Mouse (Mus musculus): ENCODE measurements around the gene Gm42417. TPM values are rescaled to one million over a fixed set of nuclear protein-coding genes. Genes with fewer than 3 reads are reported as not detected.

The Gm42417 gene
- total and polyA plus RNA-seq, 3 experiments: 0.15 TPM; not detected in 2

DNA sequence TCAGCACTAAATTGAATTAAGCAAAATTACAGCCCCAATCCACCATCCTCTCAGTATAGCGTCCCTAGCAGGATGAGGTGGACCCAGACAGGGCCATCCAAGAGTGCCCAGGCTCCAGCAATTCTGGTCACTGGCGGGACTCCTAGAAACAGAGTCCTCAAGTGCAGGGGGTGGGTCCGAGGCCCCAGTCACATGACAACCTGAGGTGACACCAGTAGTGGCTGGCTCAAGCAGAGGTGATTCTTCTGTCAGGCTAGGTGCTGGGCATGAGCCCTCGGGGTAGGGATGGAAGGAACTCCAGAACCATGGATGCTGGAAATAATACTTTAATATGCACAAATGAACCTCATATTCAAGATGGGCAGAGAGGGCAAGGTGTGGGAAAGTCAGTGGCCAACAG, 23.2 kb upstream of the Gm42417 start:
- Histone ChIP-seq H3K4me1 (ENCODE audit: insufficient read depth, low read depth, low read length) (peaks cover 8% of the 10 kb centered on the region; the same call in 1 of the 2 replicates), H3K27me3 (ENCODE audit: insufficient read depth, low read length) (peaks cover 61% of the 10 kb centered on the region)

DNA sequence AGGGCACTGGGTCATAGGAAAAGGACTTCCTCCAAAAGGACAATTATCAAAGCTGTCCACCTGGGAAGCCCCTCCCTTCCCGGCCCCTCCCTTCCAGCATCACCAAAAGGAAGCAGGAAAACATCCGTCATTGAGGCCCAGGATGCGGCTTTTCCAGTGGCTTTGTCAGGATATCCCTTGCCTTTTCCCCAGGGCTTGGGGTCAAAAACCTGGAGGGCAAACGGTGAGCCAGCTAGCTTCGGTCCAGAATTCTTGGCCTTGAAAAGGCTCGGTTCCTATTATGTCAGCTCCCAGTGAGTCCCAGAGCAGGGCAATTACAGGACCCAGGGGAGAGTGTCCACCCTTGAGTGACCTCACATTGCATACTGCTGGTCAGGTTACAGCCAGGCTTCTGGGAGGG, 21.7 kb upstream of the Gm42417 start:
- no peak for TF ChIP-seq GATA1 (IDR thresholded peaks at IDR 0.05; ENCODE audit: borderline replicate concordance, low read length)
- TF ChIP-seq CTCF (IDR thresholded peaks at IDR 0.05; ENCODE audit: low read depth, low read length): no peak
- no peak for TF ChIP-seq TAL1 (conservative IDR thresholded peaks at IDR 0.05; ENCODE audit: low read depth, low read length)
- no peak for TF ChIP-seq POLR2AphosphoS5 (IDR thresholded peaks at IDR 0.05; ENCODE audit: insufficient replicate concordance, low read depth, low read length)
- no peak for TF ChIP-seq GATA2 (IDR thresholded peaks at IDR 0.05; ENCODE audit: borderline replicate concordance, low read depth, low read length)
- Histone ChIP-seq H3K9me3 (replicated peaks) (no peaks in the 10 kb centered on the region), H3K4me1 (ENCODE audit: insufficient read depth, low read depth, low read length) (peaks cover 18% of the 10 kb centered on the region), H3K4me3 (ENCODE audit: low read depth, low read length) (no peak overlapping the region), H3K27me3 (ENCODE audit: insufficient read depth, low read length) (peaks cover 74% of the 10 kb centered on the region), H3K36me3 (replicated peaks) (no peaks in the 10 kb centered on the region)
- ATAC-seq (ENCODE audit: extremely low read depth, insufficient number of reproducible peaks, low FRiP score, poor library complexity, severe bottlenecking) (no peak), DNase-seq (ENCODE audit: low spot score) (no peak)

More for the DNA sequence above, 23.2 kb upstream of the Gm42417 start:
- TF ChIP-seq POLR2AphosphoS5 (IDR thresholded peaks at IDR 0.05; ENCODE audit: insufficient replicate concordance, low read depth, low read length) (no peak), GATA1 (IDR thresholded peaks at IDR 0.05; ENCODE audit: borderline replicate concordance, low read length) (no peak), TAL1 (conservative IDR thresholded peaks at IDR 0.05; ENCODE audit: low read depth, low read length) (no peak), CTCF (IDR thresholded peaks at IDR 0.05; ENCODE audit: low read depth, low read length) (no peak), GATA2 (IDR thresholded peaks at IDR 0.05; ENCODE audit: borderline replicate concordance, low read depth, low read length) (no peak)
- H3K9me3 ChIP-seq (replicated peaks): no peaks in the 10 kb centered on the region
- ATAC-seq (ENCODE audit: extremely low read depth, insufficient number of reproducible peaks, low FRiP score, poor library complexity, severe bottlenecking): no peak
- H3K4me3 ChIP-seq (ENCODE audit: low read depth, low read length): no peak overlapping the region
- H3K36me3 ChIP-seq (replicated peaks): no peaks in the 10 kb centered on the region
- no peak for DNase-seq (ENCODE audit: low spot score)

DNA sequence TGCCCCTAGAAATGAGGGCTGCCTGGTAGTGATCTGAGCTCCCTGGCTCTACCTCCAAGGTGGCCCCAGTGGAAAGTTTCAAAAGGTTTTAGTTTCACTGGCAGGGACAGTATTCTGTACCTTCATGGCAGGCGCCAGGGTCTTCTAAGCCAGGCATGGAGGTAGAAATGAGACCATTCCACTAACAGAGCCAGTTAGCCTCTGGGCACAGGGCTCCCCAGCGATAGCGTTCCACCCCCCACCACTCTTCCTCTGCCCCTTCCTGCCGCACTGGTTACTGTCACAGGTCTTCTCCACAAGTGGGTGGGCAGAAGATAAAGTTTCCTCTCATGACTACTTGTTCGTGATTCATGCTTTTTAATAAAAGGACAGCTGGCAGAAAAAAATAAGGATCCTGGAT, 20.7 kb upstream of the Gm42417 start:
- H3K4me3 ChIP-seq (ENCODE audit: low read depth, low read length): no peak overlapping the region
- H3K27me3 ChIP-seq (ENCODE audit: insufficient read depth, low read length): peaks cover 78% of the 10 kb centered on the region
- TF ChIP-seq GATA2 (IDR thresholded peaks at IDR 0.05; ENCODE audit: borderline replicate concordance, low read depth, low read length) (no peak), GATA1 (IDR thresholded peaks at IDR 0.05; ENCODE audit: borderline replicate concordance, low read length) (no peak), TAL1 (conservative IDR thresholded peaks at IDR 0.05; ENCODE audit: low read depth, low read length) (no peak), POLR2AphosphoS5 (IDR thresholded peaks at IDR 0.05; ENCODE audit: insufficient replicate concordance, low read depth, low read length) (no peak), CTCF (IDR thresholded peaks at IDR 0.05; ENCODE audit: low read depth, low read length) (no peak)
- H3K36me3 ChIP-seq (replicated peaks): no peaks in the 10 kb centered on the region
- no peak for ATAC-seq (ENCODE audit: extremely low read depth, insufficient number of reproducible peaks, low FRiP score, poor library complexity, severe bottlenecking)
- no peak for DNase-seq (ENCODE audit: low spot score)
- peaks cover 18% of the 10 kb centered on the region for H3K4me1 ChIP-seq (ENCODE audit: insufficient read depth, low read depth, low read length)
- no peaks in the 10 kb centered on the region for H3K9me3 ChIP-seq (replicated peaks)

DNA sequence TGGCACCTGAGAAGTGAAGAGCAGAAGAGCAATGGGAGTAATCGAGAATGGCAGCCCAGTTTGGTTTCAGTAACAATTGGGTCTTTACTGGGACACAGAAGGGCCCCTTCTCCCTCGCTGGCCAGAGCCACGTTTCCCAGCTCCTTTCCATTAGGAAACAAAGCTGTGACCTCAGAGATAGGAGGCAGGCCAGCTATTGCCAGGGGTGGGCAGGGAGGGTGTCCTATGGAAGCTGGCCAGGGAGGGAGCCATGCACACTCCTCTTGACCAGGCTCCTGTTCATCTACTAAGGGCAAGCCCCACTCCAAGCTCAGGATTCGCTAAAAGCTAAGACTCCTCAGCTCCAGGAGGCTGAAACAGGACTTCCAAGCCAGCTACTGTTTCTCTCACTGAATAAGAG, 20.0 kb upstream of the Gm42417 start:
- ATAC-seq (ENCODE audit: extremely low read depth, insufficient number of reproducible peaks, low FRiP score, poor library complexity, severe bottlenecking): no peak
- TF ChIP-seq TAL1 (conservative IDR thresholded peaks at IDR 0.05; ENCODE audit: low read depth, low read length): no peak
- TF ChIP-seq POLR2AphosphoS5 (IDR thresholded peaks at IDR 0.05; ENCODE audit: insufficient replicate concordance, low read depth, low read length): no peak
- no peak for TF ChIP-seq GATA2 (IDR thresholded peaks at IDR 0.05; ENCODE audit: borderline replicate concordance, low read depth, low read length)
- TF ChIP-seq GATA1 (IDR thresholded peaks at IDR 0.05; ENCODE audit: borderline replicate concordance, low read length): no peak
- TF ChIP-seq CTCF (IDR thresholded peaks at IDR 0.05; ENCODE audit: low read depth, low read length): no peak
- Histone ChIP-seq H3K4me1 (ENCODE audit: insufficient read depth, low read depth, low read length) (peaks cover 18% of the 10 kb centered on the region), H3K36me3 (replicated peaks) (no peaks in the 10 kb centered on the region), H3K9me3 (replicated peaks) (no peaks in the 10 kb centered on the region), H3K27me3 (ENCODE audit: insufficient read depth, low read length) (peaks cover 79% of the 10 kb centered on the region), H3K4me3 (ENCODE audit: low read depth, low read length) (no peak overlapping the region)
- DNase-seq (ENCODE audit: low spot score): no peak

DNA sequence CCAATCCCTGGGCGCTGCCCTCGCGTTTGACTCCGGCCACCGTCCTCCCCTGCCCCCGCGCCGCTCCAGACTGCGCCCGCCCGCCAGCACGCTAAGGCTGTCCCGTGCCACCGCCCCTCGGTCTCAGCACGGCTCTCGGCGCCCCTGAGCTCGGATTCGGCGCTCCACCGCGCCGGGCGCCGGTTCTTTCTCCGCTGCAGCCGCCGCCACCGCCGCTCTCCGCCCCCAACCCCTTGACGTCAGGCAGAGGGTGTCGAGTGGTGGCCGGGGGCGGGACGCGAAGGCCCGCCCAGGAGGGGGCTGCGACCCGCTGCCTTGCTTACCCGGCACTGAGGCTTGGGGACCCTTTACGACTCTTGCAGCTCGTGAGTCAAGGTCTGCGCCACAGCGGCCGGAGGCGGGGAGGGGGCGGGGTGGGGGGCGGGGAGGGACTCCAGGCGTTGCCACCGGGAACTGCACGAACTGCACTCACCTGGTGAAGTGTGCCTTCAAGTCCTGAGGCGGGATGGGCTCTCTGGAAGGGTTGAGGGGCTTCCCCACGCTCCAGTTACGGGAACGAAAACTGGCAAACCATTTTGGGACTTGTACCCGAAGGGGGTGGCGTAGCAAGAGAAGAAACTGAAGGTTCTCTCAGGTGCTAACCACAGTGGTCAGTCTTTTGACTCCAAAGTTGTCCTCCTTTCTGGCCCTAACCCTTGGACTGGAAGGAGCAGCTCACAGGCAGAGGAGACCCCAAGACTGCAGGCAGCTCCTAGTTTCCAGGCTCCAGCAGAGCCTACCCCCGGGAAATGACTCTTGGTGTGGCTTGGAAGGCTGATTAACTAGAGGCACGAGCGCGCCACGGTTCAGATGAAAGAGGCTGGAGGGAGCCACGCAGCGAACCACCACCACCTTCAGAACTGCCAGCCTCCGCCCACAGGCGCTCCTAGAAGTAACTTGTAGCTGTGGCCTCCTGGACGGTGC, 19.1 kb upstream of the Gm42417 start, which contains the start of gene Sema4c:
Sema4c (minus strand) TSS at position 319 of the 963 bp plus-strand sequence.
- Histone ChIP-seq H3K27me3 (ENCODE audit: insufficient read depth, low read length) (peaks cover 81% of the 10 kb centered on the region), H3K4me3 (ENCODE audit: low read depth, low read length) (peak within 1 kb of the TSS; percentile 28; the same call in 1 of the 2 replicates), H3K36me3 (replicated peaks) (no peaks in the 10 kb centered on the region), H3K9me3 (replicated peaks) (no peaks in the 10 kb centered on the region), H3K4me1 (ENCODE audit: insufficient read depth, low read depth, low read length) (peaks cover 18% of the 10 kb centered on the region)
- TF ChIP-seq GATA2 (IDR thresholded peaks at IDR 0.05; ENCODE audit: borderline replicate concordance, low read depth, low read length) (no peak), POLR2AphosphoS5 (IDR thresholded peaks at IDR 0.05; ENCODE audit: insufficient replicate concordance, low read depth, low read length) (no peak), TAL1 (conservative IDR thresholded peaks at IDR 0.05; ENCODE audit: low read depth, low read length) (no peak), CTCF (IDR thresholded peaks at IDR 0.05; ENCODE audit: low read depth, low read length) (no peak), GATA1 (IDR thresholded peaks at IDR 0.05; ENCODE audit: borderline replicate concordance, low read length) (no peak)
- DNase-seq (ENCODE audit: low spot score) (no peak), ATAC-seq (ENCODE audit: extremely low read depth, insufficient number of reproducible peaks, low FRiP score, poor library complexity, severe bottlenecking) (no peak)

DNA sequence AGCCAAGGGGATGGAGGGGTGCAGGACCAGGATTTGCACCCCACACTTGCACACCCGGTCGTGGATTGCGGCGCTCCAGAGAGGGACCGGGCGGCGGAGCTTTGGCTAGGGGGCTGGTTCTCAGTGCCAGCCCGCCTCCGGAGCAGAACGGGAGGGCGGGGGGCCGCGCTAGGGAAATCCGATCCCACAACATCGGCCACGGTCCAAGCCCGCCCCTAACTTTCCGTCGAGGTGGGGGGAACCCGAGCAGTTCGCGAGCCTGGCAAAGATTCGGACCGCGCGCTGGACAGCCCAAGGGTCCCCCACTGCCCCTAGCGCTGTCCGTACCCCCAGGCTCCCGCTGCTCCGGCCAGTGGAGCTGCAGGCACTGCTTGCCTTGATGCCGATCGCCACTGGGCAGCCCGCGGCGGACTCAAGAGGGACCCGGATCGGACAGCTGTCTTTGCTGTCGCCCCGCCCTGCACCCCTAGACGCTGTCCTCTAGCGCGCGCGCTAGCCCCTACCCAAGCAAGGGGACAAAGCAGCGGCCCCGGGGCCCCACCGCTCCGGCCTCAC, 18.3 kb upstream of the Gm42417 start:
- TF ChIP-seq GATA1 (IDR thresholded peaks at IDR 0.05; ENCODE audit: borderline replicate concordance, low read length): no peak
- no peak for TF ChIP-seq GATA2 (IDR thresholded peaks at IDR 0.05; ENCODE audit: borderline replicate concordance, low read depth, low read length)
- no peak for TF ChIP-seq TAL1 (conservative IDR thresholded peaks at IDR 0.05; ENCODE audit: low read depth, low read length)
- no peak for TF ChIP-seq POLR2AphosphoS5 (IDR thresholded peaks at IDR 0.05; ENCODE audit: insufficient replicate concordance, low read depth, low read length)
- no peak for TF ChIP-seq CTCF (IDR thresholded peaks at IDR 0.05; ENCODE audit: low read depth, low read length)
- H3K27me3 ChIP-seq (ENCODE audit: insufficient read depth, low read length): peaks cover 86% of the 10 kb centered on the region
- DNase-seq (ENCODE audit: low spot score) (no peak), ATAC-seq (ENCODE audit: extremely low read depth, insufficient number of reproducible peaks, low FRiP score, poor library complexity, severe bottlenecking) (no peak)
- H3K36me3 ChIP-seq (replicated peaks): no peaks in the 10 kb centered on the region
- H3K9me3 ChIP-seq (replicated peaks): no peaks in the 10 kb centered on the region
- H3K4me1 ChIP-seq (ENCODE audit: insufficient read depth, low read depth, low read length): peaks cover 18% of the 10 kb centered on the region
- H3K4me3 ChIP-seq (ENCODE audit: low read depth, low read length): peak overlapping the region; percentile 28; the same call in 1 of the 2 replicates
